Mouse (Mus musculus) T-helper 1 cell (primary cell): ENCODE data around the gene Traf3.

Experiments used
- in situ Hi-C: fragments of 300-600 bp; cut with MboI, MseI; formaldehyde crosslinking; loops from one replicate; pipeline ENCODE4 v1.15.1; 2025; ENCODE audit warnings: high pct_unique_total_duplicates

Gene Traf3

GRCm38 (mm10) chr12:111193331-111193730 is 27.2 kb downstream of the Traf3 start:
- in situ Hi-C loops: no loop called here

GRCm38 (mm10) chr12:111196548-111196947 is 30.4 kb downstream of the Traf3 start:
- in situ Hi-C loops: no loop called here

- in situ Hi-C loops: no loop called here
Observed at GRCm38 (mm10) chr12:111203076-111203475, 36.9 kb downstream of the Traf3 start.

GRCm38 (mm10) chr12:111203945-111204344 is 37.8 kb downstream of the Traf3 start:
- in situ Hi-C loops: no loop called here

GRCm38 (mm10) chr12:111207641-111208040 is 41.5 kb downstream of the Traf3 start:
- in situ Hi-C loops: no loop called here

GRCm38 (mm10) chr12:111211729-111212128 is 45.6 kb downstream of the Traf3 start:
- in situ Hi-C loops: no loop called here

- in situ Hi-C loops: no loop called here
Observed at GRCm38 (mm10) chr12:111218867-111219266, 52.7 kb downstream of the Traf3 start.

- in situ Hi-C loops: no loop called here
Observed at GRCm38 (mm10) chr12:111225197-111225780, 59.1 kb downstream of the Traf3 start.

- in situ Hi-C loops: no loop called here
Observed at GRCm38 (mm10) chr12:111227410-111227809, 61.2 kb downstream of the Traf3 start.

GRCm38 (mm10) chr12:111228488-111228887 is 62.3 kb downstream of the Traf3 start:
- in situ Hi-C loops: no loop called here

- in situ Hi-C loops: no loop called here
Observed at GRCm38 (mm10) chr12:111230793-111231192, 64.6 kb downstream of the Traf3 start.

- in situ Hi-C loops: no loop called here
Observed at GRCm38 (mm10) chr12:111233798-111234197, 67.6 kb downstream of the Traf3 start.

GRCm38 (mm10) chr12:111234383-111234782 is 68.2 kb downstream of the Traf3 start:
- in situ Hi-C loops: no loop called here

- in situ Hi-C loops: no loop called here
Observed at GRCm38 (mm10) chr12:111235631-111236030, 69.5 kb downstream of the Traf3 start.

GRCm38 (mm10) chr12:111237611-111238188 is 71.5 kb downstream of the Traf3 start:
- in situ Hi-C loops: no loop called here

GRCm38 (mm10) chr12:111238345-111238744 is 72.2 kb downstream of the Traf3 start:
- in situ Hi-C loops: no loop called here

- in situ Hi-C loops: no loop called here
Observed at GRCm38 (mm10) chr12:111238778-111239177, 72.6 kb downstream of the Traf3 start.

- in situ Hi-C loops: no loop called here
Observed at GRCm38 (mm10) chr12:111239930-111240329, 73.8 kb downstream of the Traf3 start.

- in situ Hi-C loops: no loop called here
Observed at GRCm38 (mm10) chr12:111241916-111242315, 75.7 kb downstream of the Traf3 start.

GRCm38 (mm10) chr12:111242346-111242745 is 76.2 kb downstream of the Traf3 start:
- in situ Hi-C loops: no loop called here

- in situ Hi-C loops: no loop called here
Observed at GRCm38 (mm10) chr12:111243733-111244132, 77.6 kb downstream of the Traf3 start.

- in situ Hi-C loops: no loop called here
Observed at GRCm38 (mm10) chr12:111245070-111245469, 78.9 kb downstream of the Traf3 start.

GRCm38 (mm10) chr12:111246808-111247464 is 80.8 kb downstream of the Traf3 start:
- in situ Hi-C loops: no loop called here
